Comparison of ENCODE assay signal across 13 mouse cellular contexts in genomic region chr6:50390313-50390712, GRCm38 (mm10).
A peak's percentile ranks its signal among the peaks of the same experiment; 100 is the strongest.
DNase-seq lines count a peak whose midpoint lies in the region; ATAC-seq lines count a peak whose summit lies in the region.
"Had no signal": no experiment of that assay in that cellular context is flagged by ENCODE, and none has a peak within 500 bp of the region (broad histone marks: within the 10 kb centered on the region; RNA-seq: fewer than 3 reads in every experiment).

No protein-coding gene starts in this region.

- peak; percentile 46 for DNase-seq in kidney, adult 11 months
- no peak for DNase-seq in kidney, postnatal 25 days
- DNase-seq in CD4-positive helper T cell, adult 2 months (ENCODE audit: low read depth, low spot score) = peak; percentile 74
- peak; percentile 49 to 76 for DNase-seq in natural killer cell, adult 2 months (ENCODE audit: low spot score in 2 of 2)
- DNase-seq in adrenal gland, postnatal 36 days = no peak
- no peak for DNase-seq in layer of hippocampus, postnatal 14 days (ENCODE audit: low spot score in 2 of 2)
- DNase-seq: cerebellum, postnatal 36 days; gastrocnemius, postnatal 14 days; liver; lung, embryonic 14.5 days; right cerebral cortex, adult 18-20 months had no signal

- ATAC-seq in activated CD4-positive, CD25-positive, alpha-beta regulatory T cell, adult 4 months = peak; percentile 57
- ATAC-seq: forebrain, embryonic 16.5 days had no signal

Comparison
In these comparisons a context has a peak if more than half of its experiments do, and no peak if none do; other contexts are left out.
1. DNase-seq: peak in kidney, adult 11 months (single experiment), CD4-positive helper T cell, adult 2 months (single experiment) and natural killer cell, adult 2 months (2 of 2); none in kidney, postnatal 25 days (0 of 2), adrenal gland, postnatal 36 days (0 of 2) and layer of hippocampus, postnatal 14 days (0 of 2).